Mouse (Mus musculus): Measurements from ENCODE around the gene Gzmd. TPM values are rescaled to one million over a fixed set of nuclear protein-coding genes. Genes with fewer than 3 reads are reported as not detected.
"Not testable (repeated sequence)": the region's sequence is repeated elsewhere in the genome, so short reads cannot be mapped to it uniquely, and the experiment has no call there.

Gene Gzmd
- not detected for total RNA-seq (2021)

- DNase-seq: not testable (repeated sequence)
These were observed at the start of gene Gzmd for GRCm38 (mm10) chr14:56132508-56132907. Gene Gzmd (minus strand): TSS chr14:56132608.

DNA sequence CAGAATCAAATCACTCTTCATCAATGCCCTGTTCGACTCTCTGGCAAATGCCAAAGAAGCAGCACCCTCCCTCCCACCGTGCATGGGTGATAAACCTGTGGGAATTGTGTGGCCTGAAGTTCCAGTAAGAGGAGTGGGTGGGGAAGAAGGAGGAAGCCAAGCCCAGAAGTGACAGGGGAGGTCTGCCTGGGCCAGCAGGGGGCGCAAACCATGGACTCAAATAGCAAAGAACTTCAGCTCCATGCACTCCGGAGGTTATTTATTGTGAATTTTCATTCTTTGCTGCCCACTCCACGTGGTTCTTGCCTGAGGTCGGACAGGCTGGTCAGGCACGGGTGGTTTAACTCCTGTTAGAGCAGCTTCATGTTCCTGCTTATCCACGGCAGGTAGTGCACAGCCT, 45.2 kb upstream of the Gzmd start:
- peak; percentile 14 to 20 for DNase-seq

- no peak for DNase-seq
These were observed 42.1 kb upstream of the Gzmd start, which contains the start of gene Gzmn for GRCm38 (mm10) chr14:56174499-56174898. Gene Gzmn (minus strand): TSS chr14:56174599.

GRCm38 (mm10) chr14:56173396-56173795, 41.0 kb upstream of the Gzmd start:
- DNase-seq: peak; percentile 33 to 35

DNA sequence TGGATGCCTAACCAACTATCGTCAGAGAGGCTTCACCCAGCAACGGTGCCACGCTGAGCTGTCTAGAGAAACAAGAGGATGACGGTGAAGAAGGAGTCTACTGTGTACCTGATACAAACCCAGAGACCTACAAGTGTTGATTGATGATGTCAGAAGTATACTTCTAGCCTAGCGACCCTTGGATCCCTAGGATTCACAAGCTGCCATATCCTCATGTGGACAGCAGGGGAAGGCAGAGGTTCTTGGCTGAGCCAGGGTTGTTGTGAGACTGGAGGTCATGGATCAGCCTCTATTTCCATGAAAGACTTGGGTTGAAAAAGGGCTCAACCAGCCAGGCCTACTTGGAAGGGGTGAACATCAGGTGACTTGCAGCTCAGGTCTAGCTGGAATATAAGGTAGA, 40.3 kb upstream of the Gzmd start:
- DNase-seq: no peak

DNA sequence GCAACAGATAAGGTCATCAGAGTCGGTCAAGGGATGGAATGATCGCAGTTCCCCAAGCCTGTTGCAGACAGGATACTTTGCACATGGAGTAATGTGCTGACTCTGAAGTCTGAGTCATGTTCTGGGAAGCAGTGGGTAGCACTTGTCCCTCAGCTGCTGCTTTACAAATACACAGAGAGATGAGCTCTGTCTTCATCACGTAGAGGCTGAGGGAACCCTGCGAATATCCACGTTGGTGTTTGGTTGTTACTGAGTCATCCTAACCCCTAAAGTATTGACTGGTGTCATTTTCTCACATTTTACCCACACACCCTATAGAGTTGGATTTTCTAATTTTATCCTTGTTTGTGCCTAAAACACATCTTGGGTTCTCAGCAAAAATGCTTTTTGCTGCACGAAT, 35.6 kb upstream of the Gzmd start:
- DNase-seq: no peak

GRCm38 (mm10) chr14:56162109-56162508, 29.7 kb upstream of the Gzmd start:
- DNase-seq: no peak

DNA sequence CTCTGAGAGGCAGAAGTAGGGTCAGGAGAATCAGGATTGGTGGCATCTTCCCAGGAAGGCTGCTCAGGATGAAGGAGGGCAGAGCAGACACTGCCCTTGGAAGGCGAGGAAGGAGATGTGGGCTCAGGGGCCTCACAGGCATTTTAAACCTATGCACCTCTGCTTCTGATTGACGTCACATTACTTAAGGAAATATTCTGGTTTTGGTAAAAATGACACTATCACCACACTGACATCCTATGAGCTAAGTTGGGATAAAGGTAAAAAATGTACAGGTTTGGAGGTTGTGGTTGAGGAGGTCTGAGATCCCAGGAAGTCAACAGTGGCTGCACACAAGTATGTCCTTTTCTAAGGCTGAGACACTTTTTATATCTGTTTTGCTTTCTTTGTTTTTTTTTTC, 27.1 kb upstream of the Gzmd start, which contains the start of gene Gzmg:
Gene Gzmg, minus strand, starts transcription at position 101 of the 400 bp plus-strand sequence.
- DNase-seq: not testable (repeated sequence)

DNA sequence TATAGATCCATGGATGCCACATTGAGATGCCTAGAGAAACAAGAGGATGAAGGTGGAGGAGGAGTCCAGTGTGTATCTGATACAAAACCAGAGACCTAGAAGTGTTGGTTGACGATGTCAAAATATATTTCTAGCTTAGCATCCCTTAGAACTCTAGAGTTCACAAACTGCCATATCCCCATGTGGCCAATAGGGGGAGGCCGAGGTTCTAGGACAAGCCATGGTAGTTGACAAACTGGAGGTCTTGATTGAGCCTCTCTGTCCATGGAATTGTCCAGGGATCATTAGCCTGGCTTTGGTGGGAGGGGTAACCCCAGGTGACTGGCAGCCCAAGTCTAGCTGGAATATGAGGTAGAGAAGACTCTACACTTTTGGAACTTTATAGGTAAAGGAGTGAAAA, 22.9 kb upstream of the Gzmd start:
- DNase-seq: no peak

- DNase-seq: not testable (repeated sequence)
These were observed 1.3 kb upstream of the Gzmd start for GRCm38 (mm10) chr14:56133675-56134074.

GRCm38 (mm10) chr14:56128341-56128740, 4.1 kb downstream of the Gzmd start:
- DNase-seq: no peak

DNA sequence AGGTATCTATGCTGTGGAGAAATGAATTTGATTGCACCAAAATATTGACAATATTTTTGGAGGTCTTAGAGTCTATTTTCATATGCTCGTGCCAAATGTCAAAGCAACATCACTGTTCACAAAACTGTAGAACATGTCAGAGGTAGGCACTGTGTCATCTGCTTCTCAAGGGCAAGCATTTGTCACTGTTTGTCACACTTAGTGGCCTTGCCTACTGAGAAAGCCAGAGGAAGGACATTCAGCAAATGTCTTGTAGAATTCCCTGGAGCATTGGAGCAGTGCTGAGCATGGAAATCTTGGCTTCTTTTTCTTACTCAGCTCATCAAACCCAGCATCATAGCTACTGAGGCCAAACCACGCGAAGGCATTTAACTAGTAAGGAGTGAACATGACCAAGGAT, 8.9 kb downstream of the Gzmd start:
- DNase-seq: no peak

DNA sequence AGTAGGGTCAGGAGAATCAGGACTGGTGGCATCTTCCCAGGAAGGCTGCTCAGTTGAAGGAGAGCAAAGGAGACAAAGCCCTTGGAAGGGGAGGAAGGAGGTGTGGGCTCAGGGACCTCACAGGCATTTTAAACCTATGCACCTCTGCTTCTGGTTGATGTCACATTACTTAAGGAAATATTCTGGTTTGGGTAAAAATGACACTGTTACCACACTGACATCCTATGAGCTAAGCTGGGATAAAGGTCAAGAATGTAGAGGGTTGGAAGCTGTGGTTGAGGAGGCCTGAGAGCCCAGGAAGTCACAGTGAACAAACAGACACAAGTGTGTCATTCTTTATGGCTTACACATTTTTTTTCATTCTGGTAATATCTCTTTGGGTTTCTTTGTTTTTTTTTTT, 11.9 kb downstream of the Gzmd start, which contains the start of gene Gzme:
Gene Gzme, minus strand, starts transcription at position 101 of the 400 bp plus-strand sequence.
- DNase-seq: no peak

DNA sequence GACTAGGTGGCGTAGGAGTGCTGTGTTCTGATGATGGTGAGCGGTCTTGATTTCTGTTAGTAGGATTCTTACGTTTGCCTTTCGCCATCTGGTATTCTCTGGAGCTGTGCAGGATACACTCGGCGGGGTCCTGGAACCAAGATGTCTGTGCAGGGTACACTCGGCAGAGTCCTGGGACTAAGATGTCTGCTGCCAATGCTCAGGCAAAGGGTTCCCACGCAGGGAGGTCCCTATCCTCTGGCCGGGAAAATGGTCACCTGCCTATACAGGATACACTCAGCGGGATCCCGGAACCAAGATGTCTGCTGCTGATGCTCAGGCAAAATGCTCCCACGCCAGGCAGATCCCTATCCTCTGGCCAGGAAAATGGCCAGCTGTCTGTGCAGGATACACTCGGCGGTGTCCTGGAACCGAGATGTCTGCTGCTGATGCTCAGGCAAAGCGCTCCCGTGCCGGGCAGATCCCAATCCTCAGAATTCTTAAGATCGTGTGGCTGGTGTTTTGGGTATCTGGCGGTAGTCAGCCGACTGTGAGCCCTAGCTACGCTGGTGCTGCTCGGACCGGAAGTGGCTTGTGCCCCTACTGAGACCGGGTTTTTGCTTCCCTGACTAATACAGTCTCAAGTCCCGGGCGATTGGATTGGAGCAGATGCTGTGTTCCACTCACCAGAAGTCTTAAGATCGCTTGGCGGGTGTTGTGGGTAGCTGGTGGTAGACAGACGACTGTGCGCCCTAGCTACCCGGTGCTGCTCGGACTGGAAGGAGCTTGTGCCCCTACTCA, 16.7 kb downstream of the Gzmd start:
- DNase-seq: not testable (repeated sequence)

DNA sequence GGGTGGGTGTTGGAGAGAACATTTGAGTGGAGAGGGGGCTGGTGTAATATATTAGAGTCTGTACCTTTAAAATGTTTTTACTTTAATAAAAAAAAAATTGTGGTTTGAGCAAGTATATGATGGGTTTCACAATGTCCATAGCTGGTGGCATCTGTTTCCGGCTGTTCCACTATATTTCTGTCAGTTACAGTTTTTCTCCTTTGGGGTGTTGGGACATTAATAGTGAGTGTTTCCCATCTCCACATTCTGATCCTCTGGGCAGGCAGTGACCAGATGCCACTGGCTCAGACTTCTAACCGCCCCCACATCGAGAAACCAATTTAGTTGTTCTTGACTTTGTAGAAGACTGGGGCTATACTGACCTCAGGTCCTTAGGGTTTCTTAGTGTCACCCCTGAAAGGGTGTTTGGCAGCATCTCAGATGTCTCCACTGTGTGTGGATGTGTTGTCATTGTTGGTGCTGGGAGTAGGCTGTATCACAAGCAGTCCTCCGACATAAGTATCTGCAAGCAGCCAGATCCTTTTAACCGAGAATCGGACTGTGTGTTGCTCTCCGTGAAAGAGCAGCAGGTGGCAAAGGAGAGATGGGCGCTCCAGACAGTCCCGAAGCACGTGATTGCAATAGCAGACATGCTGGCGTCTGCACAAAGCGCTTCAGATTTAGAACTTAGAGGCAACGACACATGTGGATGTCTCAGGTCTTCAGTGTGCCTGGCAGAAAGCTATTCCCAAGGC, 26.8 kb downstream of the Gzmd start:
- DNase-seq: no peak

- DNase-seq: no peak
These were observed 27.4 kb downstream of the Gzmd start for GRCm38 (mm10) chr14:56105016-56105415.

DNA sequence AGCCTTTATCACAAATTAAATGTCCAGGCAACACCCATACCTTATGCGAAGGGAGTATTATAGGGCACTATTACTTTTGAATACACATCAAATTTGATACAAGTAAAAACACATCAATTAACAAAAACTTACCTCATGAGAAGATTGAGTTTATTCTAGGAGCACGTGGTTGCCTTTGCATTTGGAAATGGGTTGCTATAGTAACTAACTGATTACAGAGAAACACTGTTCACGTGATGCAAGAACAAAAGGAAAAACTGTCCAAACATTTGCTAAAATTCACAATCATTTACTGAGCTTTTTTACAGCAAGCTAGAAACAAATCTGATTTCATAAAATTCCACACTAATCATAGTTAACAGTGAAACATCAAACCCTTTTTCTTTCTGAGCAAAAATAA, 29.0 kb downstream of the Gzmd start:
- DNase-seq: no peak

- DNase-seq: no peak
These were observed 30.0 kb downstream of the Gzmd start, which contains the start of gene Ctsg for GRCm38 (mm10) chr14:56102386-56102785. Gene Ctsg (minus strand): TSS chr14:56102574.

- DNase-seq: no peak
These were observed 33.5 kb downstream of the Gzmd start for GRCm38 (mm10) chr14:56098940-56099339.

- no peak for DNase-seq
These were observed 34.8 kb downstream of the Gzmd start for GRCm38 (mm10) chr14:56097597-56097996.

DNA sequence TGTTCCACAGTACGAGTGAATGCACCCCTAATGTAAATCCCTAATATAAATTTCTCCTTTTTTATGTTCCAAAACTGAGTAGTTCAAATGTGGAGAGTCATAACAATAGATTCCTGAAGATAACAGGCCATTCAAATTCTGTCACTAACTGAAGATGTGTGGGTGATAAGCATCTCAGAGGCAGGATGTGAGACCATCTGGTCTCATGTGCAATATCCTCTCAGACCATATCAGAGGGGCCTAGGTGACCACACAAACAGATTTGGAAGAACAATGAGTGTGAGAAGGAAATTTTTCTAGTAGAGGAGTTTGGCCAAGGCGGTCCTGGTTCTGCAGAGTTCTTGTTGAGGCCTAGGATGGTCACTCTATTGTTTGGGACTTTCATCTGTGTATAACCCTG, 39.1 kb downstream of the Gzmd start:
- no peak for DNase-seq

DNA sequence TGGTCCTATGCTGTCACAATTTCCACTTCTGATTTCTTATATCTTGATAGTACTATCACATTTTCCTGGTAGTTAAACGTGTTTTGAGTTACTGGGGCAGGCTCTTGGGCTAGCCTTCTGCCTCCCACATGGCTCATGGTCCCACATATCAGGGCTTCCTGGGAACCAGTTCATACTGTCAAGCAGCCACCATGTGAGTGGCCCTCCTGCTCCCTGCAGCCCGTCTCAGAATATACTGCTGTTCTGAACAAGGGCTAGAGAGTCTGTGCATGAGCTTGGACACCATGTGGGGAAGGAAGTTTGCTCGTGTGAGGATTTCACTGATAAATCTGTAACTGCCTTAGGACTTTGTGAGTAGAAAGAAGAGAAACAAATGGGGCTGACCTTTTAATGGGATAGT, 45.7 kb downstream of the Gzmd start:
- no peak for DNase-seq

- DNase-seq: no peak
These were observed 47.2 kb downstream of the Gzmd start, which contains the start of gene Mcpt8 for GRCm38 (mm10) chr14:56085167-56085566. Gene Mcpt8 (minus strand): TSS chr14:56085273.

GRCm38 (mm10) chr14:56082016-56082415, 50.4 kb downstream of the Gzmd start:
- no peak for DNase-seq
